Mouse (Mus musculus): ENCODE measurements around the gene Dlg2. TPM values are rescaled to one million over a fixed set of nuclear protein-coding genes. Genes with fewer than 3 reads are reported as not detected.

Gene Dlg2
- polyA plus RNA-seq, 1 experiment from 2014 or later, result 18.6 TPM

DNA sequence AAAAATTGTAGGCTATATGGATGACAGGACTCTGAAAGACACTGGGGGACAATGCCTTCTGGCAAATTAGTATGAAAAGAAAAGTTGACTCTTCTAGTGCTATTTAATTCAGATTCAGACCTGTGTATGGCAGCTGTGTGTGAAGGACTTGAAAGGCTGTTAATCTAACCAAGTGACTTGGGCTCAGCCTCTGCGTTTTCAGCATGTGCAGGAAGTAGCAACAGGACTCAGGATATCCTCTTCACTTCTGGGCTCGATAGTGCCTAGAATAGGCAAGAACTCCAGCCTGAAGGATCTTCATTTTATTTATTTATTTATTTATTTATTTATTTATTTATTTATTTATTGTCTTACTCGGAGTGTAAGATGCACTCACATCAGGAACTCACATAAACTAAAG lies 1068.1 kb downstream of the Dlg2 start:
- no peak overlapping the region for H3K27ac ChIP-seq
- peak overlapping the region; percentile 68 for H3K4me2 ChIP-seq
- 83% methylated on average over 3 of the region's 3 CpGs for WGBS
- no peaks in the 10 kb centered on the region for H3K9me3 ChIP-seq
- H3K4me1 ChIP-seq (replicated peaks), result peaks cover 13% of the 10 kb centered on the region
- no peak for ATAC-seq (ENCODE audit: low FRiP score)
- no peak overlapping the region for H3K4me3 ChIP-seq
- no peak overlapping the region for H3K9ac ChIP-seq
- no peaks in the 10 kb centered on the region for H3K36me3 ChIP-seq
- H3K27me3 ChIP-seq, result no peaks in the 10 kb centered on the region

DNA sequence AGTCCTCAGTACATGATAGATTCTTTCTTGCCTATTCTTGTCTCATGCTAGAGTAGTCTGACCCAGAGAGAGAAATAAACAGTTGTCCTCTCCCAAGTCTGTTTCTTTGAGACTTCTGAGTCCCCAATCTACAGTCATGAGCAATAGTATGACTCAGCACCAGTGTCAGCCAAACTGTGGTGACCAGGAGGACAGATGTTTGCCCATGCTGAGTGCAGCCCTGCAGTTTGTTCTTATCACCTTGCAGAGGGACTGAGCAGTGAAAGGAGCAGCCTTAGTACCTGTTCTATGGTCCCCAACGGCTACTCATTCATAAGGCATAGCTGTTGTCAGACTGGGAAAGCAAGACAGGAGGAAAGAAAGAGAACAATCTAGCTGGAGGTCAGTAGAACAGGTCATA lies 1072.3 kb downstream of the Dlg2 start:
- 73% methylated on average over 1 of the region's 1 CpGs for WGBS
- no peaks in the 10 kb centered on the region for H3K4me1 ChIP-seq (replicated peaks)
- H3K9me3 ChIP-seq, result no peaks in the 10 kb centered on the region
- H3K4me3 ChIP-seq, result no peak overlapping the region
- H3K36me3 ChIP-seq, result no peaks in the 10 kb centered on the region
- ATAC-seq (ENCODE audit: low FRiP score), result no peak
- H3K27me3 ChIP-seq, result no peaks in the 10 kb centered on the region
- no peak overlapping the region for H3K27ac ChIP-seq
- no peak overlapping the region for H3K9ac ChIP-seq
- H3K4me2 ChIP-seq, result no peak overlapping the region

DNA sequence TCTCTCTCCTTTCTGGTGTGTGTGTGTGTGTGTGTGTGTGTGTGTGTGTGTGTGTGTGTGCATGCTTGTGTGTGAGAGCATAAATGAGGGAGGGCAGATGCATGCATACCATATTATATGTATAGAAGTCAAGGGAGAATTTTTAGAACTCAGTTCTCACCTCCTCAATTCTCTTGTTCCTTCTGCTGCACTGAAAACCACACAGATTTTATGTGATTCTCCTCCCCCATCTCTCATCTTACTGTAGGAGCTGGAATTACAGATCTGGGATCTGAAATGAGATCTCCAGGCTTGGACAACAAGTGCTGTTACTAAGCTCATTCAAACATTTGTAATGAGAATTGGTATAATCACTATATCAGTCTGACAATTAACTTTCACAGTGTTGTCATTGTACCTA lies 1081.1 kb downstream of the Dlg2 start:
- no peak for ATAC-seq (ENCODE audit: low FRiP score)
- H3K9ac ChIP-seq, result no peak overlapping the region
- no peak overlapping the region for H3K4me2 ChIP-seq
- no peaks in the 10 kb centered on the region for H3K9me3 ChIP-seq
- H3K4me3 ChIP-seq, result no peak overlapping the region
- no peak overlapping the region for H3K27ac ChIP-seq
- no peaks in the 10 kb centered on the region for H3K36me3 ChIP-seq
- H3K27me3 ChIP-seq, result no peaks in the 10 kb centered on the region
- H3K4me1 ChIP-seq (replicated peaks), result no peaks in the 10 kb centered on the region

DNA sequence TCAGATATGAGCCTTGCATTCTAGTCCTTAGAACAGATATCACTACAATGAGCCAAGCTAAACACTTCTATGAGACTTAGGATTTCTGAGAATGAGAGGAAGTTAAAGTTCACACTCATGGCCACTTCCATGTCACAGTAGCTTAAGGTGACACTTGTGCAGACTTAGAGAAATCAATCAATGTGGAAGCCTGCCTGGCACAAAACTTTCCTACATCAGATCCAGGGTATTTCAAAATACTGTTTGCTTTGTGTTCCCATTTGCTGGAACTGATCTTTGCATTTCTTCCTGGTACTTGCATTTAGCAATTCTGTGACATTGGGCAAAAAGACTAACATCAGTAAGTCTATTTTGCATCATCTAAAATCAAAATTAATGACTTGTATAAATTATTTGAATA lies 1091.0 kb downstream of the Dlg2 start:
- Histone ChIP-seq H3K4me1 (replicated peaks) (no peaks in the 10 kb centered on the region), H3K27me3 (no peaks in the 10 kb centered on the region), H3K36me3 (no peaks in the 10 kb centered on the region), H3K9ac (no peak overlapping the region), H3K4me3 (no peak overlapping the region), H3K4me2 (no peak overlapping the region), H3K27ac (no peak overlapping the region), H3K9me3 (no peaks in the 10 kb centered on the region)
- ATAC-seq (ENCODE audit: low FRiP score), result no peak

DNA sequence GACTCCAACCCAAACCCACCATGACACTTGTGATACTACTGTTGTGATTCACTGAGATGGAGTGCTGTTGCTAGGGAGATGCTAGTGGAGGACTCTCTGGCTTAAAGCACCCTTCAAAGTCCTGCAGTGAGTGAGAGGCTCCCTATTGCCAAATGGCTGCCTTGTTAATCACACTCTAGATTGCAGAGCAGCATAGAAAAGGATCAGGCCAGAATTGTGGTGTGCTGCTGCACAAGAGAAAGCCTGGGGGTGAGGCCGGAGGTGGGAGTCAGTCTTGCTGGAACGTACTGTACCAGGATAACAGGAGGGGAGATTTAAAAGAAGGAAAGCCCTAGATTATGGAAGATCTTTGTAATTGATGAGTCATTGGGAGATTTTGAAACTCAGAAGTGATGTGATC lies 1094.5 kb downstream of the Dlg2 start:
- H3K9ac ChIP-seq, result no peak overlapping the region
- no peaks in the 10 kb centered on the region for H3K36me3 ChIP-seq
- no peaks in the 10 kb centered on the region for H3K9me3 ChIP-seq
- H3K27me3 ChIP-seq, result no peaks in the 10 kb centered on the region
- no peak for ATAC-seq (ENCODE audit: low FRiP score)
- no peak overlapping the region for H3K4me2 ChIP-seq
- H3K4me3 ChIP-seq, result no peak overlapping the region
- no peak overlapping the region for H3K27ac ChIP-seq
- no peaks in the 10 kb centered on the region for H3K4me1 ChIP-seq (replicated peaks)
- WGBS, result 83% methylated on average over 2 of the region's 2 CpGs

DNA sequence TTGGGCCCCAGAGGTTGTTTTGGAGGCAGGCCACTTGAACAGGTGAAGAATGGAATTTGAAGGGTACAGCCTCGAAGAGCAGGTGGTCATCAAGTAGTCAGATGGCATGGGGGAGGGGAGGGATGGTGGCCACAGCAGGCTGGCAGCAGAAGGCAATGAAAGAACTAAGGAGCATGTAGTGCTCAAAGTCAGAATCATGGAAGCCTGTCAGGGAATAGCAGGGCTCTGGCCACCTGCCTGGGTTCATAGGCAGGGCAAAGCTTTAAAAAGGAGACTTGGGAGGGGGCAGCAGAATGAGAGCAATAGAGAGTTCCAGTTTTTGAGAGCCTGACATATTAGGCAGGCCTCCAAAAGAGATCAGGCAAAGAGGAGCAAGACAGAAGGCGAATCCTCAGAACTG lies 1096.2 kb downstream of the Dlg2 start:
- Histone ChIP-seq H3K4me2 (no peak overlapping the region), H3K4me1 (replicated peaks) (no peaks in the 10 kb centered on the region), H3K4me3 (no peak overlapping the region), H3K27ac (no peak overlapping the region), H3K27me3 (no peaks in the 10 kb centered on the region), H3K9me3 (no peaks in the 10 kb centered on the region), H3K9ac (no peak overlapping the region), H3K36me3 (no peaks in the 10 kb centered on the region)
- 62% methylated on average over 2 of the region's 2 CpGs for WGBS
- ATAC-seq (ENCODE audit: low FRiP score), result no peak

DNA sequence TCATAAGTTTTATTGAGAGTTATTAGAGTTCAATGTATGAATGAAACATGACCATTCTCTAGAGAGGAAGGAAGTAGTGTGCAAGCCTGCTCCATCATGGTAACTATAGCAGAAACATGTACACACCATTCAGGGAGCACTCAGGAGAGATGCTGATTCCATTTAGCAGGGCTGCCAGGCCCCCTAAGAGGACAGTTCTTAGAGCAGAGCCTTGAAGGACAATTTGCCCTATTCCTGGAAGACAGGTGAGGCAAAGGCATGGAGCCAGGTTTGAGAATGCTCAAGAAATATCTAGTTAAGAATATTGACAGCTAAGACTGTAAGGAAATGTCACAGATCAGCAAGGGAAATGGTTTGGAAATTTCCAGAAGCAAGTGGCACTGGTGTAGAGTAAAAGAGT lies 1096.8 kb downstream of the Dlg2 start:
- Histone ChIP-seq H3K27me3 (no peaks in the 10 kb centered on the region), H3K27ac (no peak overlapping the region), H3K9ac (no peak overlapping the region), H3K4me3 (no peak overlapping the region), H3K4me1 (replicated peaks) (no peaks in the 10 kb centered on the region), H3K36me3 (no peaks in the 10 kb centered on the region), H3K9me3 (no peaks in the 10 kb centered on the region), H3K4me2 (no peak overlapping the region)
- ATAC-seq (ENCODE audit: low FRiP score), result no peak

DNA sequence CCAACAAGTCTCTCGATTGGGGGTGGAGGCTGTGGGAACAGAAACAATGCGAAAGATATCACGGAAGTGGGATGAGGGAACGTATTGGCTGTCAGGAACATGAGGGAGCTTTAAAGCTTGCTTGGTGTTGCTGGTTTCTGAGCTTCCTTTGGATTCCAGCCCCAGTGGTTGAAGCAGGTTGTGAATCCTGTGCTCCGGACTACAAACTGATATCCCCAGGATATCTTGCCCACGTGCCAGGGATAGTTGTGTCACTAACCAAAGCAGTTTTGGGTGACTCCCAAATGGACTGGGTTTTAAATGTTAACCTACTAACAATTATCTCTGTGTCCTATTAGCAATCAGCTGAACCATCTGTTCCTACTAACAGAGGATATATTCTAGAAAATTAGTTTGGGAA lies 1099.7 kb downstream of the Dlg2 start:
- Histone ChIP-seq H3K36me3 (no peaks in the 10 kb centered on the region), H3K4me3 (no peak overlapping the region), H3K9ac (no peak overlapping the region), H3K9me3 (no peaks in the 10 kb centered on the region), H3K4me1 (replicated peaks) (no peaks in the 10 kb centered on the region), H3K4me2 (no peak overlapping the region), H3K27ac (no peak overlapping the region), H3K27me3 (no peaks in the 10 kb centered on the region)
- ATAC-seq (ENCODE audit: low FRiP score), result no peak
- 85% methylated on average over 6 of the region's 6 CpGs for WGBS

DNA sequence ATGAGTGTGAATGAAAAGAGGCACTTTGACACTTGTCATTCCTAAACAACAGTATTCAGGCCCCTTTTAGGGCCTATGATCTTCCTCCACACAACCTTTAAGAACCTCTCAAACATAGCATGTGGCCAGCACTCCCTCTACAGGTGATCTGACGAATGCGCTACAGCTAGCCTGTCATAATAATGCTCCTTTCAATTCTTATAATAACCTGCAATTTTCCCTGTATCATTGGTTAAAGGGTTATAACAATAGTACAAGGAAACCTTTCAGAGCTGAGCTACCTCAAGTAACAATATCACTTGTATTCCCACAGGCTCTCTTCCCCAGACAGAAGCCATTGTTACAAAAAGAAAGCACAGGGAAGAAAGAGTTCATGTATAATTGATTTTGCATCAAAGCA lies 1105.7 kb downstream of the Dlg2 start:
- Histone ChIP-seq H3K4me3 (no peak overlapping the region), H3K4me1 (replicated peaks) (no peaks in the 10 kb centered on the region), H3K36me3 (no peaks in the 10 kb centered on the region), H3K9me3 (no peaks in the 10 kb centered on the region), H3K27me3 (no peaks in the 10 kb centered on the region), H3K27ac (no peak overlapping the region), H3K9ac (no peak overlapping the region), H3K4me2 (no peak overlapping the region)
- peak; percentile 36; the same call in 1 of the 2 replicates for ATAC-seq (ENCODE audit: low FRiP score)
- WGBS, result 62% methylated on average over 2 of the region's 2 CpGs

DNA sequence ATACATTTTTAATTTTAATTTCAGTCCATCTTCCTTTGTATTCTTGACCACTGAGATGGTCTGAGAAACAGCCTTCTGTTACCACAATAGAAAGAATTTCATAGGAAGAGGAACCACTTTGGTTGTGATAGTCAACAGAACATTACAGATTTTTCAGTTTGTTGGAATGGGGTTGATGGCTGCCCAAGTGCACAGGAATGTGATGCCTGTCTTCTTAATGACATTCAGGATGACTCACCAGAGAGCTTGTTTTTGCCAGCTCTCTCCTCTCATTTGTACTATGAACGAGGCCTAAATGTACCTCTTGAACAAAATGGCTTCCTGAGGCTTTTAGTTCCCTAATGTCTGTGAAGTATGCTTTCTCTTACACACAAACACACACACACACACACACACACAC lies 1107.1 kb downstream of the Dlg2 start:
- H3K36me3 ChIP-seq, result no peaks in the 10 kb centered on the region
- no peaks in the 10 kb centered on the region for H3K9me3 ChIP-seq
- no peak for ATAC-seq (ENCODE audit: low FRiP score)
- H3K4me3 ChIP-seq, result no peak overlapping the region
- H3K4me1 ChIP-seq (replicated peaks), result no peaks in the 10 kb centered on the region
- H3K27ac ChIP-seq, result no peak overlapping the region
- no peak overlapping the region for H3K9ac ChIP-seq
- H3K27me3 ChIP-seq, result no peaks in the 10 kb centered on the region
- H3K4me2 ChIP-seq, result no peak overlapping the region
- 48% methylated on average over 1 of the region's 1 CpGs for WGBS

DNA sequence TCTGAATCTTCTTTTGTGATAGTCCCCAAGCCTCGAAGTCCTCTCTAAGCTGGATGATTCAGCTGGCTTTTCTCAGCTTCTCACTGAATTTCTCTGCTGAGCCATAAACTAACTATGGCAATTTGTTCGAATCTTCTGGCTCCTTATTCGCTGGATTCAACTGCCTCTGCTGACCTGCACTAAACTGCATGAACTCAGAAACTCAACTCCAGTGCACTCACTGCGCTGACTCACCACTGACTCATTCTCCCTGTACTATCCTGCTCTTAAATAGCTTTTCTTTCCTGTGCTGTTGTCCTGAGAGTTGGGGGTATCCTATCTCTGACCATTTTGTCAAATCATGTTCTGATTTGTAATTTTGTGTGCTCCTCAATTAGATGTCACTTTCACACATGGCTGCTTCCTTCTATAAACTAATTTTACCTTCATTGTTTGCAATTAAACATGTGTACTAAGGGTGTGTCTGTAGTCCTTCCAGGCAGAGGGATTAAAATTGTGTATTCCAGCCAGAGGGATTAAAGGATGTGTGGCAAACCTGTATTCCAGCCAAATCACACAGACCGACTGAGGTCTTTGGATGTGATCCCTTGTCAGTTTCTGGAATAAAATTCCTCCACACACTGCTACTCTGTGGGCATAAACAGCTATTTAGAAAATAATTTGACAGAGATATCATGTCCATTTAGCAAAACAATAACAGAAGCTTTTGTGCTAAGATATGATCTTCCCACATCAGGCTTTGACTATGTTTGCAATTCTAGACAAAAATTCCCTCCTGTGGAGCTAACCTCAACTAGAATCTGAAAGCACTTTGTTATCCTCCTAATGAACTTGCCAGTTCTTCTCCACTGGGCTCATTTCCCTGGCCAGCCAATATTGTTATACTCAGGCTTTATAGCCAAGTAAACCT lies 1115.0 kb downstream of the Dlg2 start:
- no peaks in the 10 kb centered on the region for H3K4me1 ChIP-seq (replicated peaks)
- no peak for ATAC-seq (ENCODE audit: low FRiP score)
- no peak overlapping the region for H3K4me2 ChIP-seq
- H3K4me3 ChIP-seq, result no peak overlapping the region
- no peaks in the 10 kb centered on the region for H3K9me3 ChIP-seq
- H3K9ac ChIP-seq, result no peak overlapping the region
- H3K27me3 ChIP-seq, result no peaks in the 10 kb centered on the region
- H3K27ac ChIP-seq, result no peak overlapping the region
- H3K36me3 ChIP-seq, result no peaks in the 10 kb centered on the region
- 85% methylated on average over 5 of the region's 5 CpGs for WGBS

DNA sequence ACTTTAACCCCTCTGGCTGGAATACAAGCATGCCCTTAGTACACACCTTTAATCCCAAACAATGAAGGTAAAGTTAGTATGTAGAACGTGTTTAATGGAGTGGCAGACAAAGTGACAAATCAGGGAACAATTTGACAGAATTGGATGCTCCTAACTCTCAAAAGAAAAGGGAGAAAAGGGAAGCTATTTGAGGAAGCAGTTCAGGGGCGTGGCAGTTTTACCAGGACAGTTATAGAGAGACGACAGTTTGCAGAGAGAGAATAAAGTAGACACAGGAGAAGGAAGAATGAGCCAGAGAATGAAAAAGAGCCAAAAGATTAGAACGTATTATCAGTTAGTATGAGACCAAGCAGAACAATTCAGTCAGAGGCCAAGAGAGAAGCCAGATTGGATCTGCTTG lies 1122.1 kb downstream of the Dlg2 start:
- no peak overlapping the region for H3K4me2 ChIP-seq

DNA sequence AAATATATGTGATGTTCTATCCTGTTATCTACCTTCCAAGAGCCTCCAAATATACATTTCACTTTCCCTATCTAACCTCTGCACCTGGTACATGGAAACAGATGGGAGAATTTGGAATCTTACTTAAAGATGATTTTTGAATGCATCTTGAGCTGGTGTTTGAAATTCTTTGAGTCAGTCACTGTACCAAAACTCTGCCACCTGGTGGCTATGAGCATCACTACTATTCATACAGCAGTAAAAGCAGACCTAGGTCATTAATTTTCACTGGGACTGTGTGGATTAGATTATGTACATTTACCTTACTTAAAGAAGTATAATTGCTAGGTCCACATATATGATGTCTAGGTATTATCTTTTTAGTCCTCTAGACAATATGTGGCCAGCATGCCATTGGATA lies 1124.8 kb downstream of the Dlg2 start:
- Histone ChIP-seq H3K27me3 (no peaks in the 10 kb centered on the region), H3K9me3 (no peaks in the 10 kb centered on the region), H3K36me3 (no peaks in the 10 kb centered on the region), H3K4me3 (no peak overlapping the region), H3K4me2 (no peak overlapping the region), H3K27ac (no peak overlapping the region), H3K9ac (no peak overlapping the region), H3K4me1 (replicated peaks) (no peaks in the 10 kb centered on the region)
- ATAC-seq (ENCODE audit: low FRiP score), result no peak

More for the DNA sequence above, 1122.1 kb downstream of the Dlg2 start:
- no peak overlapping the region for H3K27ac ChIP-seq
- H3K36me3 ChIP-seq, result no peaks in the 10 kb centered on the region
- no peak overlapping the region for H3K4me3 ChIP-seq
- H3K9me3 ChIP-seq, result no peaks in the 10 kb centered on the region
- WGBS, result 68% methylated on average over 4 of the region's 4 CpGs
- H3K27me3 ChIP-seq, result no peaks in the 10 kb centered on the region
- no peak for ATAC-seq (ENCODE audit: low FRiP score)
- H3K9ac ChIP-seq, result no peak overlapping the region
- H3K4me1 ChIP-seq (replicated peaks), result no peaks in the 10 kb centered on the region
